Mouse (Mus musculus) small intestine, adult 2 months (tissue): ENCODE data around the gene Fbln5. TPM values are rescaled to one million over a fixed set of nuclear protein-coding genes. Genes with fewer than 3 reads are reported as not detected.

Source experiments
- H3K27ac ChIP-seq: fragments of 200-500 bp; 2 replicates; pipeline ENCODE4 v1.5.1; 2012; ENCODE audit warnings: low read depth, low read length, control low read depth, inconsistent platforms; ENCODE audit not compliant: insufficient read depth
- H3K27me3 ChIP-seq: fragments of 200-500 bp; 2 replicates; pipeline ENCODE4 v1.6.1; 2012; ENCODE audit warnings: mild to moderate bottlenecking, moderate library complexity, low read length, inconsistent platforms; ENCODE audit not compliant: control insufficient read depth, insufficient read depth
- H3K36me3 ChIP-seq: fragments of 200-500 bp; 2 replicates; pipeline ENCODE4 v1.6.1; 2012; ENCODE audit warnings: mild to moderate bottlenecking, low read length, control low read depth, inconsistent platforms; ENCODE audit not compliant: control insufficient read depth, insufficient read depth
- H3K4me1 ChIP-seq: fragments of 200-500 bp; 2 replicates; pipeline ENCODE4 v1.6.1; 2012; ENCODE audit warnings: low read length, inconsistent platforms, mixed read lengths; ENCODE audit not compliant: control insufficient read depth, insufficient read depth, insufficient read length
- H3K4me3 ChIP-seq: fragments of 200-500 bp; 2 replicates; pipeline ENCODE4 v1.5.1; 2012; ENCODE audit warnings: low read depth, mild to moderate bottlenecking, control low read depth, inconsistent platforms, low read length, moderate library complexity
- CTCF ChIP-seq: fragments of 200-500 bp; IDR thresholded peaks from 2 replicates; pipeline ENCODE4 v1.5.1; 2012; ENCODE audit warnings: low read depth, mild to moderate bottlenecking, control low read depth, inconsistent platforms, low read length, moderate library complexity, mixed read lengths; ENCODE audit not compliant: insufficient replicate concordance, insufficient read length; ENCODE audit errors: extremely low read depth
- POLR2A ChIP-seq: fragments of 200-500 bp; IDR thresholded peaks from 2 replicates; pipeline ENCODE4 v1.6.1; 2012; ENCODE audit warnings: low read depth, mild to moderate bottlenecking, control low read depth, inconsistent platforms, low read length, moderate library complexity
- WGBS: fragments of 180-500 bp; shearing (Covaris S2); methylation state at CpG from one replicate; pipeline ENCODE4 v1.1.7; 2018; 5-methylcytosine and 5-hydroxymethylcytosine counted together
- polyA plus RNA-seq: library from polyadenylated mRNA; depleted of rRNA; stranded (reverse); fragments of >200 nt; gene quantifications from 2 replicates; pipeline ENCODE4 v1.2.3, GENCODE M21; 2012; rRNA removed

Fbln5 gene
- polyA plus RNA-seq, 1 experiment, result 17.0 TPM

DNA sequence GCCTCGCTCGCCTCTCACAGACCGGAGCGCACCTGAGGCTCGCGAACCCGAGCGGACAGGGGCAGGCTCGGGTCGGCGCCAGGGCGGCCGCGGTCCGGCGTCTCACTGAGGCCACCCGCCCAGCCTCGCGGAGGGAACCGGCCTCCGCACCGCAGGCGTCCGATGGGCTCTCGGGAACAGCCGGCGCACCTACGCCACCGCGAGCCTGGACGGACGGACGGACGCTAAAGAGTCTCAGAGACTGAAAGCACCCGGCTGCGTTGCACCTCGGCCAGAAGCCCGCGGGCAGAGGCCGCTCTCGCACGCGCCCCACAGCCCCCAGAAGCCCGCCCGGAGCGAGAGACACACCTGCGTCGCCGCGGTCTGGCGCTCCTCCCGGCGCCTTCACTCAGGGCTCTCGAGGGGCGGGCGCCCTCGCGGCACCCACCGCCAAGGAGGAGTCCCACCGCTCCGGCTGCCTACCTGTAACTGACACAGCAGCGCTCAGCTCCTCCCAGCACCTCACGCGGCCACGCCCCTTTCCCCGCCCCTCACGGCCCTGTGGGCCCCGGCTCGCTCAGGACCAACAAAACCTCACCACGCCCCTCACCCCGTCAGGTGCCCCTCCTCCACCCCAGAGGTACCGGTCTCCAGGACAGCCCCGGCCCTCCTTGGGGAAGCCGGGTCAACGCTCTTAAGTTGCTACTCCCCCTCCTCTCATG, 100.7 kb downstream of the Fbln5 start, which contains the start of gene Tc2n:
Tc2n (minus strand) TSS at position 470 of the 701 bp plus-strand sequence.
- Histone ChIP-seq H3K4me1 (no peaks in the 10 kb centered on the region), H3K4me3 (peak within 1 kb of the TSS; percentile 86), H3K36me3 (no peaks in the 10 kb centered on the region), H3K27ac (peak within 1 kb of the TSS; percentile 76), H3K27me3 (0 out of 2 replicates have a peak, but pooled peaks cover 4% of the 10 kb centered on the region)
- under 1% methylated on average over 75 of the region's 75 CpGs for WGBS
- TF ChIP-seq CTCF, result no peak
- peak; percentile 71; the same call in 1 of the 2 replicates for TF ChIP-seq POLR2A

DNA sequence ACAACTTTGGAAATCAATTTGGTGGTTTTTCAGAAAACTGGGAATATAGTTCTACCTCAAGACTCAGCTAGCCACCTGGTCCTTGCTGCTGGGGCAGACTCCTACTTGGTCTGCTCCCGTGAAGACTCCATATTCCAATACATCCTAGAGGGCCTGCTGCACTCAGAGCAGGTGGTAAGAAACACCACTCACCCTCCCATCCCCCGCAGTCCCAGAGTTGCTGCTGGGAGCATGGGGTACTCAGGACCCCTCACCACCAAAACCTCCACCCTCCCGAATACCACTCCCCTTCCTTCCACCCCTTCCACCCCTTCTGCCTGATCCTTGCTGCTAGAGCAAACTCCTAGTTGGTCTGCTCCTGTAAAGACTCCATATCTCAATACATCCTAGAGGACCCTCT, 119.7 kb downstream of the Fbln5 start:
- H3K27ac ChIP-seq, result no peak overlapping the region
- H3K4me1 ChIP-seq, result no peaks in the 10 kb centered on the region
- WGBS, result 96% methylated on average over 3 of the region's 3 CpGs
- H3K36me3 ChIP-seq, result no peaks in the 10 kb centered on the region; the same call in 1 of the 2 replicates
- no peak overlapping the region for H3K4me3 ChIP-seq
- no peaks in the 10 kb centered on the region for H3K27me3 ChIP-seq
- TF ChIP-seq CTCF (no peak), POLR2A (no peak)

Other genes starting within 250 kb of the Fbln5 start
- 0.03 and 0.20 TPM in 2 replicates for gene Tc2n, start 100.5 kb downstream of the Fbln5 start, polyA plus RNA-seq
- 2.1 and 2.3 TPM in 2 replicates for gene Trip11, start 94.2 kb upstream of the Fbln5 start, polyA plus RNA-seq
- gene Atxn3, start 139.2 kb upstream of the Fbln5 start, polyA plus RNA-seq, result 0.30 and 0.76 TPM in 2 replicates
- gene Cpsf2, start 156.9 kb upstream of the Fbln5 start, polyA plus RNA-seq, result 0.70 and 1.2 TPM in 2 replicates